Mouse (Mus musculus) liver, postnatal 0 days (tissue): ENCODE measurements around the gene Macf1.

Experiments used
- CTCF ChIP-seq: sonication (generic); IDR thresholded peaks from 2 replicates; pipeline ENCODE4 v1.5.1; 2016; ENCODE audit warnings: antibody characterized with exemption, low read depth
- EP300 ChIP-seq: IDR thresholded peaks from 2 replicates; pipeline ENCODE4 v1.6.1; 2016; ENCODE audit warnings: antibody characterized with exemption, low read depth, mild to moderate bottlenecking

- no peak for TF ChIP-seq CTCF
- no peak for TF ChIP-seq EP300
Measured at GRCm38 (mm10) chr4:123447251-123447650, 236.9 kb downstream of the Macf1 start.
